Mouse (Mus musculus) kidney, embryonic 16.5 days (tissue): ENCODE measurements around the gene Phka1. TPM values are rescaled to one million over a fixed set of nuclear protein-coding genes. Genes with fewer than 3 reads are reported as not detected.

ENCODE experiments used
- ATAC-seq: fragments of 200-750 bp; cut with Nextera tagmentation; 2 replicates; pipeline ENCODE4 v1.8.0; 2017; ENCODE audit warnings: moderate TSS enrichment; ENCODE audit not compliant: low FRiP score, low TSS enrichment
- H3K27ac ChIP-seq: fragments of 300-500 bp; sonication (generic); 2 replicates; pipeline ENCODE4 v1.5.1; 2014; ENCODE audit warnings: low read length
- H3K27me3 ChIP-seq: fragments of 300-500 bp; sonication (generic); 2 replicates; pipeline ENCODE4 v1.6.1; 2014; ENCODE audit warnings: low read length, control low read depth, mixed read lengths; ENCODE audit not compliant: insufficient read depth
- H3K36me3 ChIP-seq: fragments of 300-500 bp; sonication (generic); 2 replicates; pipeline ENCODE4 v1.6.1; 2014; ENCODE audit warnings: low read length, control low read depth, mixed read lengths; ENCODE audit not compliant: insufficient read depth
- H3K4me1 ChIP-seq: fragments of 300-500 bp; sonication (generic); 2 replicates; pipeline ENCODE4 v1.6.1; 2014; ENCODE audit warnings: low read length, control low read depth, mixed read lengths; ENCODE audit not compliant: insufficient read depth
- H3K4me2 ChIP-seq: fragments of 300-500 bp; sonication (generic); replicated peaks from 2 replicates; pipeline ENCODE4 v1.6.1; 2014; ENCODE audit warnings: low read depth, low read length
- H3K4me3 ChIP-seq: fragments of 300-500 bp; sonication (generic); 2 replicates; pipeline ENCODE4 v1.5.1; 2014; ENCODE audit warnings: mild to moderate bottlenecking, low read length
- H3K9ac ChIP-seq: fragments of 300-500 bp; sonication (generic); replicated peaks from 2 replicates; pipeline ENCODE4 v1.6.1; 2014; ENCODE audit warnings: low read length
- H3K9me3 ChIP-seq: fragments of 300-500 bp; sonication (generic); 2 replicates; pipeline ENCODE4 v1.6.1; 2016; ENCODE audit warnings: low read length, control low read depth
- WGBS: fragments of 180-500 bp; shearing (Covaris S2); extraction: QIAGEN DNeasy Blood & Tissue Kit; methylation state at CpG from one replicate; pipeline ENCODE4 v1.1.7; 2014; 5-methylcytosine and 5-hydroxymethylcytosine counted together
- polyA plus RNA-seq: library from polyadenylated mRNA; unstranded; fragments of >200 nt; fragmentation: Nextera tagmentation; extraction: Ambion mirVana; gene quantifications from 2 replicates; pipeline ENCODE4 v1.2.1, GENCODE M21; 2015

The Phka1 gene
- polyA plus RNA-seq, 1 experiment from 2014 or later, result 7.6 TPM

DNA sequence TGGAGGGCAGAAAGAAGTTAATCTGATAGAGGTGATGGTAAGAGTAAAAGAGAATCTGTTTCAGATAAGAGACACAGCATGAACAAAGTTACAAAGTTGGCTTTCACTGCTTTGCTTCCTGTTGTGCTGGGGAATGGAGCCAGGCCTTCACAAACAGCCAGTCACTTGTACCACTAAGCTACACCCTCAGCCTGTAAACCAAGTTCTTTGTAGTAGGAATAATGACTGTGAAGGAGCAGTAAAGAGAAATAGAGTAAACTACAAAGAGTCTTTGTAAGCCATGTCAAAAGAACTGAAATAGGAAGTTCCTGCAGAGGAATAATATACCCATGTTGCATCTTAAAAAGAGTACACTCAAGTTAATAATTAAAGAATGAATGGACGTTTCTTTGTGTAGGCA, 55.5 kb downstream of the Phka1 start:
- H3K36me3 ChIP-seq, result no peaks in the 10 kb centered on the region
- H3K9ac ChIP-seq, result no peak overlapping the region
- no peaks in the 10 kb centered on the region; the same call in 1 of the 2 replicates for H3K27me3 ChIP-seq
- no peaks in the 10 kb centered on the region for H3K9me3 ChIP-seq
- no peak overlapping the region for H3K27ac ChIP-seq
- no peaks in the 10 kb centered on the region for H3K4me1 ChIP-seq
- H3K4me3 ChIP-seq, result no peak overlapping the region
- H3K4me2 ChIP-seq, result no peak overlapping the region
- whole genome bisulfite sequencing, result 58% methylated on average over 1 of the region's 1 CpGs
- no peak for ATAC-seq

DNA sequence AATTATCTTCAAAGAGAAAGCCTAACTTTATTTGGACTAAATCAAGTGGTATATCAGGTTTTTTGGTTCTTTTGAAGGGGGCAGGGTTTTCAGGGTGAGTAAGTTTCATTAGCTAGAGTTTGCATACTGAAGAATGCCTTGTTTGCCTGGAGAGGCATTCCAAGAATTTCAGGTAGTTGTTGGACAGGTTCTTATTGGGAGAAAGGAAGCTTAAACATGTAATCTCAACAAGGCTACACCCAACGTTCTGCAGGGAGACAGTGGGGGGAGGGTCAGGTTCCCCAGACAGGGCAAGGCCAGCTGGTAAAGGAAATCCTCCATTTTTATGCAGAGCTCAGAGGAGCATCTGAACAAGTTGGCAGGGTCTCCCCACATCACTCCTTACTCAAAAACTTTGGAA, 72.9 kb downstream of the Phka1 start:
- H3K9ac ChIP-seq, result no peak overlapping the region
- H3K27me3 ChIP-seq, result no peaks in the 10 kb centered on the region; the same call in 1 of the 2 replicates
- H3K4me3 ChIP-seq, result no peak overlapping the region
- ATAC-seq, result no peak
- 17% methylated on average over 1 of the region's 1 CpGs for WGBS
- no peaks in the 10 kb centered on the region for H3K9me3 ChIP-seq
- H3K27ac ChIP-seq, result no peak overlapping the region
- H3K4me2 ChIP-seq, result no peak overlapping the region
- H3K4me1 ChIP-seq, result no peaks in the 10 kb centered on the region
- no peaks in the 10 kb centered on the region for H3K36me3 ChIP-seq

- no peaks in the 10 kb centered on the region for H3K36me3 ChIP-seq
- H3K27ac ChIP-seq, result no peak overlapping the region
- no peak overlapping the region for H3K4me2 ChIP-seq
- no peaks in the 10 kb centered on the region for H3K4me1 ChIP-seq
- 94% methylated on average over 7 of the region's 7 CpGs for WGBS
- no peak overlapping the region for H3K9ac ChIP-seq
- no peaks in the 10 kb centered on the region; the same call in 1 of the 2 replicates for H3K27me3 ChIP-seq
- no peak for ATAC-seq
- H3K9me3 ChIP-seq, result no peaks in the 10 kb centered on the region
- no peak overlapping the region for H3K4me3 ChIP-seq
Observed at GRCm38 (mm10) chrX:102556906-102557305, 87.1 kb downstream of the Phka1 start.

DNA sequence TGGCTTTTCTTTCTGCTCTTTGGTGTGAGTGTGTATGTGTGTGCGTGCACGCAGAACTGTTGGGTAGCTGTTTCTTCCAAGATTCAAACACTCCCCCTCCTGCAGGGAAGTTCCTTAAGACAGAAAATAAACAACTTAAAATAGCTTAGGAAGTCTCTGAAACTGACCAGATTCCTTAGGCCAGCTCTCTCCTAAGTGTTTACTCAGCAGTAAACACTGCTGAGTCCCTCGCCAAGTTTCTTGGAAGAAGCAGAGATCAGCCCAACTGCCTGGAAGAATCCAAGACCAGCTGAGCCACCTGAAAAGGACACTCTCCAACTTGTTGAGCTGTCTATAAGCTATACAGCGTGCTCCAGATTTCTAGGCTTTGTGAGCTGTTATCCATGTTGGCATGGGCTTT, 134.8 kb downstream of the Phka1 start:
- no peaks in the 10 kb centered on the region for H3K4me1 ChIP-seq
- ATAC-seq, result no peak
- WGBS, result 65% methylated on average over 4 of the region's 4 CpGs
- H3K9ac ChIP-seq, result no peak overlapping the region
- H3K27ac ChIP-seq, result no peak overlapping the region
- H3K36me3 ChIP-seq, result no peaks in the 10 kb centered on the region
- H3K4me2 ChIP-seq, result no peak overlapping the region
- no peak overlapping the region for H3K4me3 ChIP-seq
- peaks cover 24% of the 10 kb centered on the region; the same call in 1 of the 2 replicates for H3K27me3 ChIP-seq
- no peaks in the 10 kb centered on the region for H3K9me3 ChIP-seq

GRCm38 (mm10) chrX:102504644-102505481, 139.2 kb downstream of the Phka1 start, which contains the start of gene Hdac8:
TSS of gene Hdac8 (minus strand) at chrX:102505359.
- 26% methylated on average over 27 of the region's 27 CpGs for WGBS
- peak within 1 kb of the TSS; percentile 59 for H3K4me2 ChIP-seq
- no peaks in the 10 kb centered on the region for H3K4me1 ChIP-seq
- H3K36me3 ChIP-seq, result no peaks in the 10 kb centered on the region
- H3K4me3 ChIP-seq, result peak within 1 kb of the TSS; percentile 56
- ATAC-seq, result peak; percentile 90
- peaks cover 23% of the 10 kb centered on the region; the same call in 1 of the 2 replicates for H3K27me3 ChIP-seq
- peak within 1 kb of the TSS; percentile 57 for H3K9ac ChIP-seq
- no peaks in the 10 kb centered on the region for H3K9me3 ChIP-seq
- peak within 1 kb of the TSS; percentile 42; the same call in 1 of the 2 replicates for H3K27ac ChIP-seq

DNA sequence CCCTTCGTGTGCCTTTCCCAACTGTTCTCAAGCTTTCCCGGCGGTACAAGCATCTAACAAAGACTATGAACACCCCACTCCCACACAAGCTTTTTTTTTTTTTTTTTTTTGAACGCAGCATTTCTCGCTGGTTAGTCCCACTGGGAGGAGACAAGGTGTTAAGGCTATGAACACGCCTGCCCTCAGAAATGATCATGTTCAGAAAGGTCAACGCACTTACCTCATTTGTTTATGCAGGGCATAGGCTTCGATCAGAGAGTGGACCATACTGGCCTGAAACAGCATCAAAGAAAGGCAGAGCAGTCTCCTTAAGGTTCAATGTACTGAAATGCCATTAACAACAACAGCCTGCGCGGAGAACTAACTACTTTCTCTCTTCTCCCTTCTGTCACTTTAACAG, 139.9 kb downstream of the Phka1 start:
- no peak overlapping the region for H3K27ac ChIP-seq
- no peaks in the 10 kb centered on the region for H3K9me3 ChIP-seq
- WGBS, result 31% methylated on average over 10 of the region's 10 CpGs
- no peaks in the 10 kb centered on the region for H3K4me1 ChIP-seq
- ATAC-seq, result 0 out of 2 replicates have a peak, but pooled peaks have one; percentile 7
- H3K36me3 ChIP-seq, result no peaks in the 10 kb centered on the region
- H3K4me2 ChIP-seq, result peak overlapping the region; percentile 59
- H3K9ac ChIP-seq, result peak overlapping the region; percentile 57
- peak overlapping the region; percentile 56 for H3K4me3 ChIP-seq
- peaks cover 17% of the 10 kb centered on the region; the same call in 1 of the 2 replicates for H3K27me3 ChIP-seq

GRCm38 (mm10) chrX:102493992-102494730, 149.9 kb downstream of the Phka1 start:
- H3K36me3 ChIP-seq, result 0 out of 2 replicates have a peak, but pooled peaks cover 2% of the 10 kb centered on the region
- no peak overlapping the region for H3K9ac ChIP-seq
- no peaks in the 10 kb centered on the region for H3K9me3 ChIP-seq
- H3K27ac ChIP-seq, result no peak overlapping the region
- no peaks in the 10 kb centered on the region for H3K4me1 ChIP-seq
- H3K27me3 ChIP-seq, result peaks cover 6% of the 10 kb centered on the region; the same call in 1 of the 2 replicates
- no peak overlapping the region for H3K4me2 ChIP-seq
- WGBS, result 67% methylated on average over 6 of the region's 6 CpGs
- ATAC-seq, result no peak
- no peak overlapping the region for H3K4me3 ChIP-seq

DNA sequence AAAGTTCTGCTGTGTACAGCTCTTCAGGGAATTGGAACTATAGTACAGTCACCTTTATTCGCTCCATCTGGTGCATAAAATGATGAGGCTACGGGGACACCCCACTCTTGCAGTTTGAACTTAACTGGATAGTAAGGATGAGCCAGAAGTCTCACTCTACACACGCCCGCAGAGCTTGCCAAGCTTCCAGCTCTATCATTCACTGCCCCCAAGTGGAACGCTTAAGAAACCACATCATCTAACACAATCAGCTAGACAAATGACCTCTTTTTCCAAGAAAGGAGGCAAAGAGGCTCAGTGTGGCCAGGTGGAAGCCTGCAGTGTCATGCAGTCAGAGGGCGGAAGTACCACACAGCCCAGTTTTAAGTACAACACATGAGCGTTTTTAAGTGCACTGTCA, 158.5 kb downstream of the Phka1 start:
- 80% methylated on average over 7 of the region's 7 CpGs for WGBS
- no peaks in the 10 kb centered on the region for H3K9me3 ChIP-seq
- no peaks in the 10 kb centered on the region for H3K36me3 ChIP-seq
- no peaks in the 10 kb centered on the region for H3K4me1 ChIP-seq
- no peak overlapping the region for H3K4me2 ChIP-seq
- H3K9ac ChIP-seq, result no peak overlapping the region
- ATAC-seq, result no peak
- H3K4me3 ChIP-seq, result no peak overlapping the region
- peaks cover 4% of the 10 kb centered on the region; the same call in 1 of the 2 replicates for H3K27me3 ChIP-seq
- H3K27ac ChIP-seq, result no peak overlapping the region

DNA sequence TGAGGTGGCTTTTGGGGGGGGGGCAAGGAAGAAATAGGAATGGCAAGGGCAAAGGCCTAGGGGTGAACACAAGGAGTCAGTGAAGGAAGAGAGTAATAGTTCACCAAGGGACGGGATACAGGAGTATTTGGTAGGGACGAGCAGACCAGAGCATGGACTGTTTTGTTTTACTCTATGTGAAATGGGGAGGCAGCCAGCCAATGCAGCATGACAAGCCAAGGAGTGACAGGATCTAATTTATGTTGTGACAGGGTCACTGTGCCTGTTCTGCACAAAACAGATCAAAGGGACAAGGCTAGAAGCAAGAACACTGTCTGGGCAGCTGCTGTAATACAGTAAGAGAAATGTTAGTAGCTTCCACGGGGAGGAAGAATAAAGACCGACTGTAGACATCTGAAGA, 164.4 kb downstream of the Phka1 start:
- whole genome bisulfite sequencing, result 46% methylated on average over 4 of the region's 4 CpGs

More for the DNA sequence above, 164.4 kb downstream of the Phka1 start:
- no peaks in the 10 kb centered on the region for H3K4me1 ChIP-seq
- H3K27me3 ChIP-seq, result no peaks in the 10 kb centered on the region; the same call in 1 of the 2 replicates
- no peak overlapping the region for H3K4me3 ChIP-seq
- H3K4me2 ChIP-seq, result no peak overlapping the region
- ATAC-seq, result peak; percentile 54; the same call in 1 of the 2 replicates
- H3K27ac ChIP-seq, result no peak overlapping the region
- no peaks in the 10 kb centered on the region for H3K36me3 ChIP-seq
- H3K9ac ChIP-seq, result no peak overlapping the region
- no peaks in the 10 kb centered on the region for H3K9me3 ChIP-seq
